Mouse (Mus musculus) liver, postnatal 0 days (tissue): ENCODE data around the gene Mpdz.

ENCODE experiments used
- CTCF ChIP-seq: sonication (generic); IDR thresholded peaks from 2 replicates; pipeline ENCODE4 v1.5.1; 2016; ENCODE audit warnings: antibody characterized with exemption, low read depth
- EP300 ChIP-seq: IDR thresholded peaks from 2 replicates; pipeline ENCODE4 v1.6.1; 2016; ENCODE audit warnings: antibody characterized with exemption, low read depth, mild to moderate bottlenecking

DNA sequence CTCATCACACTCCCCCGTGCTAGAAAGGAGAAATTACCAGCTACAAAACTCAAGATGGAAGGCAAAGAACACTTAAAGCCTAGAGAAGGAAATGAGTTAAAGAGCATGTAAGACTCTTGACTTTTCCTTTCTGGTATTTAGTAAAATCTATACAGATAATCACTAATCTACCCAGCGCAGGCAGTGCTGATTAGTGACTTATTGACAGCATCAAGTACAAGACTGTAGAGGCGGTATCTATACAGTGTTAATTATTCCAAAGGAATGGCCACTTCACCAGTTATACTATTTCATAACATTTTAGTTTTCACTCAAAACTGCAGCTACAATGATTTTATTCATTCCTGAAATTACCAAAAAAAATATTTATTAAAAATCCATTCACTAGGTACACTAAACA, 49.7 kb downstream of the Mpdz start:
- TF ChIP-seq CTCF = no peak
- TF ChIP-seq EP300 = no peak
